Mouse (Mus musculus): Measurements from ENCODE around the gene Cdrt4.

The Cdrt4 gene

GRCm38 (mm10) chr11:62940176-62940575 is 10.8 kb upstream of the Cdrt4 start:
- in situ Hi-C loops (cut with MboI, MseI): no loop called here

- in situ Hi-C loops (cut with MboI, MseI): no loop called here
These were observed 7.5 kb upstream of the Cdrt4 start for GRCm38 (mm10) chr11:62943538-62943937.

- in situ Hi-C loops (cut with MboI, MseI): no loop called here
These were observed 5.5 kb upstream of the Cdrt4 start for GRCm38 (mm10) chr11:62945514-62945913.

- in situ Hi-C loops (cut with MboI, MseI): no loop called here
These were observed 1.4 kb upstream of the Cdrt4 start for GRCm38 (mm10) chr11:62949548-62949947.

GRCm38 (mm10) chr11:62954766-62955165 is 3.8 kb downstream of the Cdrt4 start:
- in situ Hi-C loops (cut with MboI, MseI): no loop called here

- in situ Hi-C loops (cut with MboI, MseI): no loop called here
These were observed 4.2 kb downstream of the Cdrt4 start for GRCm38 (mm10) chr11:62955186-62955585.

GRCm38 (mm10) chr11:62955776-62956175 is 4.8 kb downstream of the Cdrt4 start:
- in situ Hi-C loops (cut with MboI, MseI): no loop called here

GRCm38 (mm10) chr11:62957626-62958180 is 6.7 kb downstream of the Cdrt4 start:
- in situ Hi-C loops (cut with MboI, MseI): no loop called here

- in situ Hi-C loops (cut with MboI, MseI): no loop called here
These were observed 12.3 kb downstream of the Cdrt4 start for GRCm38 (mm10) chr11:62963292-62963691.

- in situ Hi-C loops (cut with MboI, MseI): no loop called here
These were observed 15.4 kb downstream of the Cdrt4 start for GRCm38 (mm10) chr11:62966424-62966764.

GRCm38 (mm10) chr11:62966765-62967633 is 16.0 kb downstream of the Cdrt4 start:
- in situ Hi-C loops (cut with MboI, MseI): no loop called here

GRCm38 (mm10) chr11:62977176-62977575 is 26.2 kb downstream of the Cdrt4 start:
- in situ Hi-C loops (cut with MboI, MseI): no loop called here

GRCm38 (mm10) chr11:62978886-62979285 is 27.9 kb downstream of the Cdrt4 start:
- in situ Hi-C loops (cut with MboI, MseI): no loop called here

GRCm38 (mm10) chr11:62981729-62982128 is 30.7 kb downstream of the Cdrt4 start:
- in situ Hi-C loops (cut with MboI, MseI): no loop called here

- in situ Hi-C loops (cut with MboI, MseI): no loop called here
These were observed 32.8 kb downstream of the Cdrt4 start for GRCm38 (mm10) chr11:62983793-62984192.

GRCm38 (mm10) chr11:62984365-62984764 is 33.4 kb downstream of the Cdrt4 start:
- in situ Hi-C loops (cut with MboI, MseI): no loop called here

- in situ Hi-C loops (cut with MboI, MseI): no loop called here
These were observed 34.1 kb downstream of the Cdrt4 start for GRCm38 (mm10) chr11:62985075-62985474.

GRCm38 (mm10) chr11:62986578-62986977 is 35.6 kb downstream of the Cdrt4 start:
- in situ Hi-C loops (cut with MboI, MseI): no loop called here

GRCm38 (mm10) chr11:62990150-62990685 is 39.2 kb downstream of the Cdrt4 start:
- in situ Hi-C loops (cut with MboI, MseI): no loop called here

- in situ Hi-C loops (cut with MboI, MseI): no loop called here
These were observed 39.8 kb downstream of the Cdrt4 start for GRCm38 (mm10) chr11:62990811-62991210.

- in situ Hi-C loops (cut with MboI, MseI): no loop called here
These were observed 41.7 kb downstream of the Cdrt4 start for GRCm38 (mm10) chr11:62992545-62993242.

GRCm38 (mm10) chr11:62995066-62995754 is 44.2 kb downstream of the Cdrt4 start:
- in situ Hi-C loops (cut with MboI, MseI): no loop called here

All from T-helper 1 cell (primary cell).